Mouse (Mus musculus): ENCODE results near the gene Pax5.

DNA sequence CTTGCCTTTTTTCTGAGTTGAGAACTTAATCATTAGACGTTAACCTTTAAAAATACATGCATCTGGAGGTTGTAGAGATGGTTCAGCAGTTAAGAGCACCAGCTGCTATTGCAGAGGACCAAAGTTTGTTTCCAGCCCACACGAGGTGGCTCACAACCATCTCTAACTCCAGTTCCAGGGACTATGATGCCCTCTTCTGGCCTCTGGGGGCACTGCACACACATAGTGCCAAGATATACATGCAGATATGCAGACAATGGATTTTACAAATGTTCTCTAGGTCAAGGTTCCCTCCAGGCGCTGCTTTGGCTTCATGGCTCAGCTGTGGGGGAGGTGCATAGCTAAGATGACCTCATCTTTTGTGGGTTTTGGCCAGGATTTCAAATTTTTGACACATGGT, 74.7 kb downstream of the Pax5 start:
- TF ChIP-seq CTCF (IDR thresholded peaks at IDR 0.05; ENCODE audit: borderline replicate concordance, insufficient read depth, low read length) (no peak), POLR2A (IDR thresholded peaks at IDR 0.05; ENCODE audit: low read depth, low read length) (no peak)

All from embryonic fibroblast, embryonic 13.5 days (primary cell).